Mouse (Mus musculus) intestine, postnatal 0 days (tissue): Measurements from ENCODE around the gene Plekhg4. TPM values are rescaled to one million over a fixed set of nuclear protein-coding genes. Genes with fewer than 3 reads are reported as not detected.

Experiments
- ATAC-seq: fragments of 200-750 bp; cut with Nextera tagmentation; 2 replicates; pipeline ENCODE4 v1.8.0; 2017; ENCODE audit warnings: mild to moderate bottlenecking, moderate TSS enrichment, moderate library complexity
- H3K27ac ChIP-seq: fragments of 300-500 bp; sonication (generic); 2 replicates; pipeline ENCODE4 v1.5.1; 2014; ENCODE audit warnings: mild to moderate bottlenecking, low read depth, low read length, moderate library complexity
- H3K27me3 ChIP-seq: fragments of 300-500 bp; sonication (generic); replicated peaks from 2 replicates; pipeline ENCODE4 v1.6.1; 2014; ENCODE audit warnings: low read length, mixed read lengths; ENCODE audit not compliant: control insufficient read depth, insufficient read depth
- H3K36me3 ChIP-seq: fragments of 300-500 bp; sonication (generic); 2 replicates; pipeline ENCODE4 v1.6.1; 2014; ENCODE audit warnings: mild to moderate bottlenecking, moderate library complexity; ENCODE audit not compliant: control insufficient read depth, insufficient read depth
- H3K4me1 ChIP-seq: fragments of 300-500 bp; sonication (generic); replicated peaks from 2 replicates; pipeline ENCODE4 v1.6.1; 2014; ENCODE audit warnings: antibody characterized with exemption, low read length, mixed read lengths; ENCODE audit not compliant: control insufficient read depth, insufficient read depth
- H3K4me2 ChIP-seq: fragments of 300-500 bp; sonication (generic); replicated peaks from 2 replicates; pipeline ENCODE4 v1.6.1; 2014; ENCODE audit warnings: low read depth, mild to moderate bottlenecking, moderate library complexity
- H3K4me3 ChIP-seq: fragments of 300-500 bp; sonication (generic); 2 replicates; pipeline ENCODE4 v1.5.1; 2014; ENCODE audit warnings: low read depth, low read length
- H3K9ac ChIP-seq: fragments of 300-500 bp; sonication (generic); 2 replicates; pipeline ENCODE4 v1.6.1; 2014; ENCODE audit warnings: mild to moderate bottlenecking, low read depth, low read length
- H3K9me3 ChIP-seq: fragments of 300-500 bp; sonication (generic); 2 replicates; pipeline ENCODE4 v1.6.1; 2016; ENCODE audit warnings: mixed run types; ENCODE audit not compliant: control insufficient read depth
- CTCF ChIP-seq: sonication (generic); IDR thresholded peaks from 2 replicates; pipeline ENCODE4 v1.5.1; 2016; ENCODE audit warnings: low read depth, mild to moderate bottlenecking, control low read depth, antibody characterized with exemption, moderate library complexity
- WGBS: fragments of 180-500 bp; shearing (Covaris S2); extraction: QIAGEN DNeasy Blood & Tissue Kit; methylation state at CpG from one replicate; pipeline ENCODE4 v1.1.7; 2014; 5-methylcytosine and 5-hydroxymethylcytosine counted together
- polyA plus RNA-seq: library from polyadenylated mRNA; unstranded; fragments of >200 nt; fragmentation: Nextera tagmentation; extraction: Ambion mirVana; gene quantifications from 2 replicates; pipeline ENCODE4 v1.2.1, GENCODE M21; 2015

Gene Plekhg4
- polyA plus RNA-seq, 1 experiment from 2014 or later = 0.20 TPM

- H3K9ac ChIP-seq = no peak overlapping the region
- no peak overlapping the region for H3K4me3 ChIP-seq
- H3K27me3 ChIP-seq = no peaks in the 10 kb centered on the region; the same call in 1 of the 2 replicates
- 42% methylated on average over 6 of the region's 6 CpGs for WGBS
- H3K4me1 ChIP-seq = no peaks in the 10 kb centered on the region
- no peaks in the 10 kb centered on the region for H3K9me3 ChIP-seq
- no peaks in the 10 kb centered on the region for H3K36me3 ChIP-seq
- H3K27ac ChIP-seq = no peak overlapping the region
- ATAC-seq = no peak
- H3K4me2 ChIP-seq = no peak overlapping the region
- no peak for TF ChIP-seq CTCF
These were observed 53.8 kb downstream of the Plekhg4 start for GRCm38 (mm10) chr8:105426878-105427277.

GRCm38 (mm10) chr8:105431743-105432515 is 58.9 kb downstream of the Plekhg4 start:
- no peak overlapping the region for H3K9ac ChIP-seq
- WGBS = 62% methylated on average over 7 of the region's 7 CpGs
- no peaks in the 10 kb centered on the region for H3K27me3 ChIP-seq
- no peak for TF ChIP-seq CTCF
- H3K4me1 ChIP-seq = no peaks in the 10 kb centered on the region
- no peaks in the 10 kb centered on the region for H3K9me3 ChIP-seq
- no peak overlapping the region for H3K27ac ChIP-seq
- H3K4me2 ChIP-seq = no peak overlapping the region
- no peaks in the 10 kb centered on the region for H3K36me3 ChIP-seq
- no peak overlapping the region for H3K4me3 ChIP-seq
- no peak for ATAC-seq

Other genes starting within 250 kb of the Plekhg4 start
- not detected in 2 replicates for gene Ces4a, start 241.5 kb upstream of the Plekhg4 start, polyA plus RNA-seq
- 18.9 and 21.8 TPM in 2 replicates for gene Cbfb, start 202.6 kb upstream of the Plekhg4 start, polyA plus RNA-seq
- 14.3 and 14.8 TPM in 2 replicates for gene D230025D16Rik, start 148.1 kb upstream of the Plekhg4 start, polyA plus RNA-seq
- 7.1 and 8.1 TPM in 2 replicates for gene B3gnt9, start 118.1 kb upstream of the Plekhg4 start, polyA plus RNA-seq
- 50.6 TPM in 2 replicates for gene Tradd, start 108.7 kb upstream of the Plekhg4 start, polyA plus RNA-seq
- gene Fbxl8, start 108.6 kb upstream of the Plekhg4 start, polyA plus RNA-seq = 6.0 and 6.2 TPM in 2 replicates
- gene Hsf4, start 103.5 kb upstream of the Plekhg4 start, polyA plus RNA-seq = 0.27 and 0.48 TPM in 2 replicates
- gene Nol3, start 97.1 kb upstream of the Plekhg4 start, polyA plus RNA-seq = 0.76 and 0.90 TPM in 2 replicates
- 1.5 and 1.7 TPM in 2 replicates for gene 4931428F04Rik, start 83.4 kb upstream of the Plekhg4 start, polyA plus RNA-seq
- 2.5 and 3.1 TPM in 2 replicates for gene Exoc3l, start 77.2 kb upstream of the Plekhg4 start, polyA plus RNA-seq
- 36.6 and 42.0 TPM in 2 replicates for gene E2f4, start 75.6 kb upstream of the Plekhg4 start, polyA plus RNA-seq
- 34.2 TPM in 2 replicates for gene Elmo3, start 67.7 kb upstream of the Plekhg4 start, polyA plus RNA-seq
- 3.8 and 3.9 TPM in 2 replicates for gene Lrrc29, start 47.0 kb upstream of the Plekhg4 start, polyA plus RNA-seq
- 167 and 184 TPM in 2 replicates for gene Tmem208, start 46.9 kb upstream of the Plekhg4 start, polyA plus RNA-seq
- gene Fhod1, start 25.3 kb upstream of the Plekhg4 start, polyA plus RNA-seq = 1.3 and 1.6 TPM in 2 replicates
- gene Slc9a5, start 24.4 kb upstream of the Plekhg4 start, polyA plus RNA-seq = 0.31 and 0.40 TPM in 2 replicates
- 0.07 and 0.13 TPM in 2 replicates for gene Kctd19, start 40.2 kb downstream of the Plekhg4 start, polyA plus RNA-seq
- gene Lrrc36, start 40.3 kb downstream of the Plekhg4 start, polyA plus RNA-seq = 0.10 and 0.20 TPM in 2 replicates
- 67.9 and 78.5 TPM in 2 replicates for gene Tppp3, start 98.3 kb downstream of the Plekhg4 start, polyA plus RNA-seq
- 6.4 and 7.1 TPM in 2 replicates for gene Zdhhc1, start 123.6 kb downstream of the Plekhg4 start, polyA plus RNA-seq
- 1.1 and 4.1 TPM in 2 replicates for gene Hsd11b2, start 145.5 kb downstream of the Plekhg4 start, polyA plus RNA-seq
- 140 and 151 TPM in 2 replicates for gene Atp6v0d1, start 192.8 kb downstream of the Plekhg4 start, polyA plus RNA-seq
- 10.2 and 10.3 TPM in 2 replicates for gene Ripor1, start 232.0 kb downstream of the Plekhg4 start, polyA plus RNA-seq